Mouse (Mus musculus): ENCODE results near the gene Sh2b1. TPM values are rescaled to one million over a fixed set of nuclear protein-coding genes. Genes with fewer than 3 reads are reported as not detected.

The Sh2b1 gene
- polyA plus RNA-seq, 1 experiment from 2014 or later = 10.4 TPM

DNA sequence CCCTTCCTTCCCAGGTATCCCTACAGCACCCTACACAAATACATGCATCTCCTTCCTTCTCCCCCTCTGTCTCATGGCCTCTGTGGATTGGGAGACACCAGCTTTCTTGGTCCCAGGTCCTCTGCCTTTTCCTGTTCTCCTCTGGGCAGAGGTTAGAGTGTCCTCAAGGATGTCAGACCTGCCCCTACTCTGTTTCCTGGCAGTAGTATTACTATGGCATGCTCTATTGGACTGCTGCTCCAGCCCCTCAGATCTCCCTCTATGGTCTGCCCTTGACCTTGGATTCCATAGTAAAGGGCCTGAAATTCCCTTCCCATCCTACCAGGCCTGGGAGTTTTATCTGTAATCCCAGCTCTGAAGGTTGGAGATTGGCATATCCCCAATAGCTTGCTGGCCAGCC lies 45.1 kb downstream of the Sh2b1 start:
- Histone ChIP-seq H3K27ac (no peak overlapping the region), H3K79me2 (ENCODE audit: inconsistent target) (peaks cover 4% of the 10 kb centered on the region; the same call in 1 of the 2 replicates), H3K36me3 (ENCODE audit: inconsistent target) (peaks cover 10% of the 10 kb centered on the region; the same call in 1 of the 2 replicates), H3K4me3 (ENCODE audit: inconsistent target) (no peak overlapping the region)

DNA sequence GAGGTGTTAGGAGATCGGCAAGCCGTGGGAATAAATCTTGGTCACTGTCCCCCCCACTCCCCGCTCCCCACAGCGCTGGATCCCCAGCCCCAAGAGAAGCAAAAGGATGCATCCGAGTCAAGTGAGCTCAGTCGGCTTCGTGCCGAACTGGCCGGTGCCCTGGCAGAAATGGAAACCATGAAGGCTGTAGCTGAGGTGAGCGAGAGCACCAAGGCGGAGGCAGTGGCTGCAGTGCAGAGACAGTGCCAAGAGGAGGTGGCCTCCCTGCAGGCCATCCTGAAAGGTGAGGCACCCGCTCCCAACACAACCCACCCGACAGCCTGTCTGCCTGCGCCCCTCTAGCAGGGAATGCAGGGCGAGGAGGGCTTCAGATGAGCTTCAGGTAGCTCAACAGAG lies 45.7 kb downstream of the Sh2b1 start:
- peaks cover 4% of the 10 kb centered on the region; the same call in 1 of the 2 replicates for H3K79me2 ChIP-seq (ENCODE audit: inconsistent target)
- WGBS (ENCODE audit: missing documents) = 48% methylated on average over 15 of the region's 15 CpGs
- no peak overlapping the region for H3K27ac ChIP-seq
- peak overlapping the region; percentile 45 for H3K4me3 ChIP-seq (ENCODE audit: inconsistent target)
- 0 out of 2 replicates have a peak, but pooled peaks cover 6% of the 10 kb centered on the region for H3K36me3 ChIP-seq (ENCODE audit: inconsistent target)

- under 1% methylated on average over 76 of the region's 82 CpGs for WGBS (ENCODE audit: missing documents)
- H3K79me2 ChIP-seq (ENCODE audit: inconsistent target) = peaks cover 4% of the 10 kb centered on the region; the same call in 1 of the 2 replicates
- H3K4me3 ChIP-seq (ENCODE audit: inconsistent target) = peak within 1 kb of the TSS; percentile 45
- no peak within 1 kb of the TSS for H3K27ac ChIP-seq
- no peaks in the 10 kb centered on the region for H3K36me3 ChIP-seq (ENCODE audit: inconsistent target)
Measured at GRCm38 (mm10) chr7:126428631-126429502, 46.4 kb downstream of the Sh2b1 start, which contains the start of gene Rabep2. Gene Rabep2, plus strand, starts transcription at chr7:126428759.

DNA sequence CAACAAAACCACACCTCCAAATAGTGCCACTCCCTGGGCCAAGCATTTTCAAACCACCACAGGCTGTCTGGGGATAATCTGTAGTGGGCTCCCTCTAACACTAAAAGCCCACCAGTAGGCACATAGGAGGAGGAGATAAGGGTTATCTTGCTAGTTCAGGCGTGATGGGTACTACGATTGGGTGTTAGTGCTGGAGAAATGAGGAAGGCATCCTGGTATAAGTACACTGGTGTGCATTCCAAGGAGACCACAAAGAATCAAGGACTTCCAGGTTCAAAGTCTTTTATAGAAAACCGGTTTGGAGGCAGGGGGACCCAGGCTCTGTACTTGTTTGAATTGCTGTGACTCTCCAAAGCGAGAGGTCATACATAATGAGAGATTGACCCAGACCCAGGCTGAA lies 47.1 kb downstream of the Sh2b1 start:
- WGBS (ENCODE audit: missing documents) = 47% methylated on average over 4 of the region's 4 CpGs
- H3K79me2 ChIP-seq (ENCODE audit: inconsistent target) = peaks cover 4% of the 10 kb centered on the region; the same call in 1 of the 2 replicates
- no peak overlapping the region for H3K27ac ChIP-seq
- peak overlapping the region; percentile 45; the same call in 1 of the 2 replicates for H3K4me3 ChIP-seq (ENCODE audit: inconsistent target)
- no peaks in the 10 kb centered on the region for H3K36me3 ChIP-seq (ENCODE audit: inconsistent target)

GRCm38 (mm10) chr7:126427323-126427860 lies 47.8 kb downstream of the Sh2b1 start:
- no peak overlapping the region for H3K27ac ChIP-seq
- H3K4me3 ChIP-seq (ENCODE audit: inconsistent target) = no peak overlapping the region
- no peaks in the 10 kb centered on the region for H3K36me3 ChIP-seq (ENCODE audit: inconsistent target)
- peaks cover 4% of the 10 kb centered on the region; the same call in 1 of the 2 replicates for H3K79me2 ChIP-seq (ENCODE audit: inconsistent target)
- WGBS (ENCODE audit: missing documents) = 89% methylated on average over 11 of the region's 13 CpGs

DNA sequence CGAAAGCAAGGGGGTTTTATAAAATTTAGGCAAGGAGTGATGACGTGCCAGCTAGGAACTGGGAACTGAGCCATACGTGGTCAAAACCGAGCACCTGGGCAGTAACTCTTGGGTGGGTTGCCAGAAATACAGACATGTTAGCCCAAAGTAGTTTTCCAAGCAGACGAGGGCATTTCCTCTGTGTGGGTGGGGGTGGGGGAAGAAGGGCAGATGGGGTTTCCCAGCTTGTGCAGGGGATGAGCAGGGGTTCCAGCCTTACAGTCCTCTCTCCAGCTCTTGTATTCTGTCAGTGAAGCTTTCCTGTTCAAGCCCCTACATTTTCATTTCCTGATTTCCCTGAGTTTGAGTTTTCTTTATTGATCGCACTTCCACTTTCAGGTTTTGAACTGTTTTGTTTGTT lies 51.1 kb downstream of the Sh2b1 start:
- no peak overlapping the region for H3K4me3 ChIP-seq (ENCODE audit: inconsistent target)
- H3K79me2 ChIP-seq (ENCODE audit: inconsistent target) = no peaks in the 10 kb centered on the region
- H3K36me3 ChIP-seq (ENCODE audit: inconsistent target) = no peaks in the 10 kb centered on the region
- H3K27ac ChIP-seq = no peak overlapping the region
- 48% methylated on average over 6 of the region's 6 CpGs for WGBS (ENCODE audit: missing documents)

GRCm38 (mm10) chr7:126421756-126422155 lies 53.5 kb downstream of the Sh2b1 start:
- no peak overlapping the region for H3K27ac ChIP-seq
- no peaks in the 10 kb centered on the region for H3K79me2 ChIP-seq (ENCODE audit: inconsistent target)
- H3K4me3 ChIP-seq (ENCODE audit: inconsistent target) = no peak overlapping the region
- no peaks in the 10 kb centered on the region for H3K36me3 ChIP-seq (ENCODE audit: inconsistent target)
- WGBS (ENCODE audit: missing documents) = 54% methylated on average over 5 of the region's 5 CpGs

DNA sequence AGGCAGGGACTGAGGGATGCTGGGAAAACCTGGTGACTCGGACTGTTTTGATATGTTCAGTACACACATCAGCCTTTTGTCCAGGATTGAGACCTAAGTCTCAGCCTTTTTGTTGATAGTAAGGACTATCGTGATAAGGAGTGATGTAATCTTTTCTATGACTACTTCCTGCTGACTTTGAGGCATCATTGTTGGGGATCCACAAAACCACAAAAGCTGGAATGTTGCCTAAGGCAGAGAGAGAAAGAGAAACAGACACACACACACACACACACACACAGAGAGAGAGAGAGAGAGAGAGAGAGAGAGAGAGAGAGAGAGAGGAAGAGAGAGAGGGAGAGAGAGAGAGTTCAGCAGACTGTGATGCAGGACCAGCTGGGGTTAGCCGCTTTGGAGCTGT lies 56.7 kb downstream of the Sh2b1 start:
- Histone ChIP-seq H3K79me2 (ENCODE audit: inconsistent target) (no peaks in the 10 kb centered on the region), H3K27ac (no peak overlapping the region), H3K36me3 (ENCODE audit: inconsistent target) (no peaks in the 10 kb centered on the region), H3K4me3 (ENCODE audit: inconsistent target) (no peak overlapping the region)
- 42% methylated on average over 3 of the region's 3 CpGs for WGBS (ENCODE audit: missing documents)

GRCm38 (mm10) chr7:126417606-126418005 lies 57.6 kb downstream of the Sh2b1 start:
- Histone ChIP-seq H3K4me3 (ENCODE audit: inconsistent target) (no peak overlapping the region), H3K27ac (no peak overlapping the region), H3K79me2 (ENCODE audit: inconsistent target) (no peaks in the 10 kb centered on the region), H3K36me3 (ENCODE audit: inconsistent target) (no peaks in the 10 kb centered on the region)
- WGBS (ENCODE audit: missing documents) = 93% methylated on average over 4 of the region's 4 CpGs

DNA sequence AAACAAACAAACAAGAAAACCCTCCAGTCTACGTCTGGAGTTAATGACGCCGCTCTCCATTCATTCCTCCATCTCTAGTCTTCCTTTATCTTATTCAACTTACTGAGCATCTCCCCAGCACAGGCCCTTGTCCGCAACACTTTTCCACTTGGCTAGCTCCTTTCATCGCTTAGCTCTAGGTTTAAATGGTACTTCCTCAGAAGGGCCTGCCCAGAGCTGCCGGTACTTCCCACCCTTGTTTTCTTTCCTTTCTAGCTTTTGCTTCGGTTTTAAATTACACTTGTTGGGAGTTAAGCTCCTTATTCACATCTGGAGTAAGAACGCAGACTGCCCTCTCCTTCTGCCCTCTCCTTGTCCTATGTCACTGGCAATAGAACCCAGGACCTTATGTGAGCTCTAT lies 58.2 kb downstream of the Sh2b1 start:
- H3K4me3 ChIP-seq (ENCODE audit: inconsistent target) = no peak overlapping the region
- H3K36me3 ChIP-seq (ENCODE audit: inconsistent target) = no peaks in the 10 kb centered on the region
- H3K27ac ChIP-seq = no peak overlapping the region
- 68% methylated on average over 8 of the region's 8 CpGs for WGBS (ENCODE audit: missing documents)
- H3K79me2 ChIP-seq (ENCODE audit: inconsistent target) = no peaks in the 10 kb centered on the region

Other genes starting within 250 kb of the Sh2b1 start
- gene Sbk1, start 202.8 kb downstream of the Sh2b1 start, polyA plus RNA-seq (2018) = 1.9 to 3.7 TPM (median 2.3 TPM) in 3 replicates
- 0.96 to 1.1 TPM (median 1.0 TPM) in 3 replicates for gene Lat, start 105.9 kb downstream of the Sh2b1 start, polyA plus RNA-seq (2018)
- 18.6 to 55.9 TPM (median 38.7 TPM) in 3 replicates for gene Spns1, start 98.0 kb downstream of the Sh2b1 start, polyA plus RNA-seq (2018)
- 2.6 to 6.4 TPM (median 4.6 TPM) in 3 replicates for gene Nfatc2ip, start 78.7 kb downstream of the Sh2b1 start, polyA plus RNA-seq (2018)
- gene Cd19, start 60.5 kb downstream of the Sh2b1 start, polyA plus RNA-seq (2018) = 0.09 TPM in 1 of 3 replicates, not detected in the others
- 12.9 to 17.8 TPM (median 13.9 TPM) in 3 replicates for gene Rabep2, start 46.7 kb downstream of the Sh2b1 start, polyA plus RNA-seq (2018)
- 0.06 TPM in 1 of 3 replicates, not detected in the others for gene Atp2a1, start 12.3 kb downstream of the Sh2b1 start, polyA plus RNA-seq (2018)
- 41.8 to 72.5 TPM (median 42.9 TPM) in 3 replicates for gene Tufm, start 11.9 kb upstream of the Sh2b1 start, polyA plus RNA-seq (2018)
- gene Atxn2l, start 28.0 kb upstream of the Sh2b1 start, polyA plus RNA-seq (2018) = 60.6 to 79.7 TPM (median 71.8 TPM) in 3 replicates
- gene Eif3c, start 91.0 kb upstream of the Sh2b1 start, polyA plus RNA-seq (2018) = 124 to 206 TPM (median 173 TPM) in 3 replicates
- 51.3 to 183 TPM (median 99.8 TPM) in 3 replicates for gene Apobr, start 109.5 kb upstream of the Sh2b1 start, polyA plus RNA-seq (2018)
- 81.0 to 165 TPM (median 104 TPM) in 3 replicates for gene Cln3, start 110.4 kb upstream of the Sh2b1 start, polyA plus RNA-seq (2018)
- 1.1 to 2.6 TPM (median 1.2 TPM) in 3 replicates for gene Il27, start 119.5 kb upstream of the Sh2b1 start, polyA plus RNA-seq (2018)
- 14.9 to 47.0 TPM (median 32.4 TPM) in 3 replicates for gene Nupr1, start 155.4 kb upstream of the Sh2b1 start, polyA plus RNA-seq (2018)
- 12.5 to 21.7 TPM (median 17.0 TPM) in 3 replicates for gene Sgf29, start 173.9 kb upstream of the Sh2b1 start, polyA plus RNA-seq (2018)
- gene Sult1a1, start 201.0 kb upstream of the Sh2b1 start, polyA plus RNA-seq (2018) = 1.7 to 8.8 TPM (median 7.5 TPM) in 3 replicates
- gene Bola2, start 220.0 kb upstream of the Sh2b1 start, polyA plus RNA-seq (2018) = 39.1 to 134 TPM (median 42.4 TPM) in 3 replicates
- gene Slx1b, start 220.4 kb upstream of the Sh2b1 start, polyA plus RNA-seq (2018) = 4.2 to 7.9 TPM (median 4.8 TPM) in 3 replicates
- 69.4 to 223 TPM (median 209 TPM) in 3 replicates for gene Coro1a, start 232.4 kb upstream of the Sh2b1 start, polyA plus RNA-seq (2018)